Mouse (Mus musculus) naive thymus-derived CD4-positive, alpha-beta T cell, adult 2 months (primary cell): ENCODE results near the gene Pdzrn3.

Source experiments
- DNase-seq: peaks from one replicate; pipeline ENCODE4 v3.0.0-alpha.2; 2011; ENCODE audit warnings: low read depth

Gene Pdzrn3

GRCm38 (mm10) chr6:101327196-101327595, 50.5 kb downstream of the Pdzrn3 start:
- no peak for DNase-seq

- no peak for DNase-seq
These were observed 51.7 kb downstream of the Pdzrn3 start for GRCm38 (mm10) chr6:101325842-101326639.

- no peak for DNase-seq
These were observed 55.1 kb downstream of the Pdzrn3 start for GRCm38 (mm10) chr6:101322580-101322979.

- DNase-seq: no peak
These were observed 57.3 kb downstream of the Pdzrn3 start for GRCm38 (mm10) chr6:101320386-101320785.

DNA sequence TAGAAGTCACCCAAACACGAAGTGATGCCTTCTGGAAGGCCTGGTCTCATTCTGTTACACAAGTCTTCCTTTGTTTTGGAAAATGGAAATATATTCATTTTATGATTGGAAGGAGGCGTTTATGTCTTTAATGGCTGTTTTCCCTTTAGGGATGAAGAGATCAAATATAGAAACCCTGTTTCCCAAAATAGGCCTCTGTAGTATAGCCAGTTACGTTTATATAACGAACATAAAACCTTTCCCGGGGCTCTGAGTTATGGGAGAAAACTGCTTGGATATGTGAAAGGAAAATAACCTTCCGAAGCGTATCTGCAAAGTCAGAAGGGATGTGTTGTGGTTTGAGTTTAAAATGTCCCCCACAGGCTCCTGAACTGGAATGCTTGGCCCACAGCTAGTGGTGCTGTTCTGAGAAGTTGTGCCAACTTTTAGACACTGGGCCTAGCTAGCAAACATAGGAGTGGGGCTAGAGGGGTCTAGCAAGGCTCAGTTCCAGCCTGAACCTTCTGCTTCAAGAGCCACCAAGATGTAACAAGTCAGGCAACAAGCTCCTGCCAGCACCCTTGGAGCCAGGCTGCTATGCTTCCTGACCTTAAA, 58.2 kb downstream of the Pdzrn3 start:
- DNase-seq: no peak

- DNase-seq: no peak
These were observed 59.2 kb downstream of the Pdzrn3 start for GRCm38 (mm10) chr6:101318530-101318929.

DNA sequence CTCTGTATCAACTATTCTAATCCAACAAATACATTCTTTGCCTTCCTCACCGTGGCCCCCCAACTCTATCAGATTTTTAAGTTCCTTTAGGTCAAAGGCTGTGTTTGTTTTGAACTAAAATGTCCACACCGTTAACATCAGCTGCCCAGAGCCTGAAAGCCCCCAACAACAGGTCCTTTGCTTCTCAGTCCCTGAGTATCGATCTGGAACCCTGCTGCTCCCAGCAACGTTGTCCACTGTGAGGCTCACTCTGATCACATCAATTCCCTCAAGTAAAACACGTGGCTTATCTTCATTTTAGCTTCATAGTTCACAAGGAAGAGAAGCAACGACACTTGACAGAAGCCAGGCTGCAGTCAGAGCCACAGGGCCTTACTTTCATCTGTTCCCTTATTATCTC, 66.3 kb downstream of the Pdzrn3 start:
- DNase-seq: no peak

GRCm38 (mm10) chr6:101310491-101310890, 67.2 kb downstream of the Pdzrn3 start:
- DNase-seq: no peak

GRCm38 (mm10) chr6:101307964-101308531, 69.6 kb downstream of the Pdzrn3 start:
- no peak for DNase-seq

DNA sequence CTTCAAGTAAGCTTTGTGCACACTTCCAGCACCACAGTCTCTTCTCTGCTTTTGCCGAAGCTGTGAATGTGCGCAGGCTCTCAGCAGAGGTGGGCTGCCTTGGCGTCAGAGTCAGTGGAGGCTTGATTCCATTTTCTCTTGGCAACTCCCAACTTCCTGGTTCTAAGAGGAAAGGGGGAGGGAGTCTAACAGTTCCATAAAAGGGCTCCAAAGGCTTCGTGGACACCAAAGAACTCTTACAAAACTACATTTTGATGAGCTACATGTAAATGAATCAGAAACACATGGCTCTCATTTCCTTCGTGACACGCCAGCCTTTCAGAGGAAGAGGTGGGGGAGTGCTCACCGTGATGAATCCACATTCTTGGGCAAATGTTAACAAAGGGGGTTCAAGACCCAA, 70.9 kb downstream of the Pdzrn3 start:
- DNase-seq: no peak

- no peak for DNase-seq
These were observed 72.2 kb downstream of the Pdzrn3 start for GRCm38 (mm10) chr6:101305543-101305942.

GRCm38 (mm10) chr6:101303959-101304738, 73.5 kb downstream of the Pdzrn3 start:
- no peak for DNase-seq

- DNase-seq: no peak
These were observed 74.2 kb downstream of the Pdzrn3 start for GRCm38 (mm10) chr6:101303501-101303900.

- no peak for DNase-seq
These were observed 76.5 kb downstream of the Pdzrn3 start for GRCm38 (mm10) chr6:101301154-101301553.

- DNase-seq: no peak
These were observed 78.3 kb downstream of the Pdzrn3 start for GRCm38 (mm10) chr6:101299434-101299833.

GRCm38 (mm10) chr6:101297563-101298520, 79.9 kb downstream of the Pdzrn3 start:
- DNase-seq: no peak

GRCm38 (mm10) chr6:101296997-101297396, 80.7 kb downstream of the Pdzrn3 start:
- no peak for DNase-seq

DNA sequence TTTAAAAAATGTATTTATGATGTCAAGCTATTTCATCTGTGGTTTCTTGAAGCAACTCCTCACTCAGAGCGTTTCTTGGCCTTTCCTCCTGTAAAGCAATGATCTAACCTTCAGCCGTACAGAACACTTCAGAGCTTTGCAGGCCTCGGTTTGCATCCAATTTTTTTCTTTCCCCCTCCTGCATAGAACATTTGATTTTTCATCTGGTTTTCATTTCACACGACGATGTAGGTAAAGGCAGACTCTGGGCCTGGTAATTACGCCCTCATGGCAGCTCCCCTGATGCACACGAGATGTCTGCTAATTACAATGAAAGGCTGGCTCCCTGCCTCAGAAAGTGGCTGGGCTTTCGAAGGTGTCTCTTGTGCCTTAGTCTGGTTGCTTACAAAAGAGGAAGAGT, 81.4 kb downstream of the Pdzrn3 start:
- no peak for DNase-seq

GRCm38 (mm10) chr6:101293036-101293572, 84.6 kb downstream of the Pdzrn3 start:
- no peak for DNase-seq

DNA sequence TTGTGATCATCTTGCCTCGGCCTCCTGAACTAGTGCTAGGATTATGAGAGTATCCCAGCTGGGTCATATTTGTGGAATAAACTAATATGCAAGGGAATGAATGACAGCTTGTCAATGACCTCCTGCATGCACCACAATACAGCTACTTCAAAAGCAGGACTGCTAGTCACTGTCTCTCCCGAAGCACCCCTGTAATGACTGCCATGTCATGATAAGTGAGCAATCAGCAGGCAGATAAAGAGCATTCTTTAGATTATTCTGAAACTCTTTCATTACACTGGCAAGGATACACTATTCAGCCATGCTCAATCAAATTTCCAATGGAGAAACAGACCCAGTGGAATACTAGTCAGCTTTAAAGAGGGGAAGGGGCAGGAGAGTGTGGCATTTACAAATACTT, 85.8 kb downstream of the Pdzrn3 start:
- no peak for DNase-seq

DNA sequence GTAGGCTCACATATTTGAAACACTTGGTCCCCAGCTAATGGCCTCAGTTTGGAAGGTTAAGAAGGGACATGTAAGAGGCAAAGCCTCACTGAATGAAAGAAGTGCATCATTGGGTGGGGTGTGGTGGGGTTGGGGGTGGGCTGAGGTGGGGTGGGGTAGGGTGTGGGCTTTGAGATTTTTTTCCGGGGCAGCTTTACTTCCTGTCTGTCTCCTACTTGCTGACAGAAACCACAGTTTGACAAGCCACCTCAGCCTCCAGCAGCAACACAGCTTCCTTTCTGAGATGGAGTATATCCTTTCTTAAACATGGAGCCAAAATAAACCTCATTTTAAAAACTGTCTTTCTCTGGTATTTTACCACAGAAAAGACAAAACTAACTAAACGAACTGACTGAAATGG, 87.5 kb downstream of the Pdzrn3 start:
- DNase-seq: peak; percentile 11
